Mouse (Mus musculus) left cerebral cortex, adult 8-10 months (tissue): Measurements from ENCODE around the gene Emilin3. TPM values are rescaled to one million over a fixed set of nuclear protein-coding genes. Genes with fewer than 3 reads are reported as not detected.

Experiments used
- DNase-seq, 2 experiments: peaks; one replicate each; pipeline ENCODE4 v3.0.0; 2022; ENCODE audit warnings: low spot score in 2 of 2
- total RNA-seq, 4 experiments: library from RNA; stranded (reverse); gene quantifications; 2 replicates each; pipeline ENCODE4 v1.2.4; 2022

Emilin3 gene
- total RNA-seq, 4 experiments from 2014 or later: 0.19 to 0.51 (median 0.32) TPM

DNA sequence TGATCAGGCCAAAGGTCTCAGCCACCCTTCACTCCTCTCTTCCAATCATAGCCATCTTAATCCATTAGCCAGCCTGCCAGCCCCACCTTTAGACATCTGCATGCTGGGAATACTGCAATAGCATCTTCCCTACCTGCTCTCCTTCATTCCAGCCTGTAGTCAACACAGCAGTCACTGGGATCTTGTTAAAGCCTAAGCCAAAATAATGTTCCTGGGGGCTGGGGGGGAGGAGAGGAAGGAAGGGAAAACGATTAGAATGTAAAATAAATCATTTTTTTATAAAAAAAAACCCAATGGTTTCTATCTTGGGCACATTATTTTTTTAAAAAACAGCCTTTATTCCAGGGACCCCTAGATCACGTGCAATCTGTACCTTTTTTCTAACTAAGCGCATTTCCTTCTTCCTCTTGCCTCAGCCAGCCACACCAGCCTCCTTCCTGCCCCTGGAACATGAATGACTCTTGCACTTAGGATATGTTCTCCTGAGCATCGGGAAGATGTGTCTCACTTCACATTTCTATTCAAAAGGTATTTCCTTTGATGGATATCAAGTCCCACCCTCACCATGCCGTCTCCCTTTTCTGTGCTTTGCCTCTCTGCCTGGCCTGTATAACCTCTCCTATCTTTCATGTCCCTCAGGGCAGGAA lies 37.8 kb downstream of the Emilin3 start:
- no peak for DNase-seq

DNA sequence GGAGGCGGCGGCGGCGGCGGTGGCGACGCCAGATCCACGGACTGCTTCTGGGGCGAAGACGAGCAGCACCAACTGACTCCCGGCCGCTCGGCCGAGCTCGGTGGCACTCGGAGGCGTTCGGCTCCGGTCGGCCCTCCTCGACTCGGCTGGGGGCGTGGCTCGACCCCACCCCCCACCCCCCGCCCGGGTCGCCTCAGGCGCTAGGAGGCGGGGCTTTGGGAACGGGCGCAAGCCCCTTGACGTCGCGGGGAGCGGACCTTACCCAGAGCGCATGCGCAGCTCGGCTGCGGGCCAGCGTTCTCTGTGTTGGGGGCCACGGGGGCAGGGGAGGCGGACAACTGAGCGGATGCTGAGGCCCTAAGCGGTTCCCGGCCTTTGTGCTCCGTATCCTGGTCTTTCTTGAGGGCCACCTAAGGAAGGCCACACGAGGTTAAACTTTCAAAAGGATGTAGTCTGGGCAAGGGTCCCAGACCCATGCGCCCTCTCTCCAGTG lies 39.2 kb downstream of the Emilin3 start, which contains the start of gene Zhx3:
Gene Zhx3, minus strand, starts transcription at position 109 of the 493 bp plus-strand sequence.
- DNase-seq: peak; percentile 78 to 85

DNA sequence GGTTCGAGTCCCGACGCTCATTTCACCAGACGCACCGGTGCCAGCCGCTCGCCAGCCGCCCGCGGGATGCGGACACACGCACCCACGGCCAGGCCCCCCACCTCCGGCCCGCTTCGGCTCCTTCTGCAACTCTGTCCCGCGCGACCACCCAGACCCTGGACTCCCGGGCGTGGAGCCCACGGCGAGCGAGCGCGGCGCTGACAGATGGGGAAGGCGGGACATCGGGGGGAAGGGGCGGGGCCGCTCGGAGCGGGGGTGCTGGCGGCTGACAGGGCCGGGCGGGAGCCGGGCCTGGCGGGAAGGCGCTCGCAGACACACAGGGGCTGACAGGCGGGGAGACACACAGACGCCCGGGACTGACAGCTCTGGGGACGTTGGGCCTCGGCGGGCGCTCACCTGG lies 39.7 kb downstream of the Emilin3 start:
- peak; percentile 40 to 47 for DNase-seq

DNA sequence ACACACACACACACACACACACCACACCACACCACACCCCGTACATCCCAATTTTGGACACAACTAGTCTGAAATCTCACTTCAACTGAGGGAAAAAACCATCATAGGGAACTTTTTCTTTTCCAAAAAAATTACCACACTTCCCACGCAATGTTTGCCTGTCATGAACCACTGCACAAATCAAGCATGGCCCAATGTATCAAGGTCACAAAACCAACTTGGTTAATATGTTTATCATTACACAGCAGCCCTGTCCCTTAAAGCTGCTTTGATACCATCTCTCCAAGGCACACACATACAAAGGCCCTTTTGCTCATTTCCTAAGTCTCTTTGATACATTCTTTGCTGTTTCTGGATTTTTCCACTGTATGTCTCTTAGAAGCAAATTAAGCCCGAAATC lies 40.8 kb downstream of the Emilin3 start:
- DNase-seq: no peak

DNA sequence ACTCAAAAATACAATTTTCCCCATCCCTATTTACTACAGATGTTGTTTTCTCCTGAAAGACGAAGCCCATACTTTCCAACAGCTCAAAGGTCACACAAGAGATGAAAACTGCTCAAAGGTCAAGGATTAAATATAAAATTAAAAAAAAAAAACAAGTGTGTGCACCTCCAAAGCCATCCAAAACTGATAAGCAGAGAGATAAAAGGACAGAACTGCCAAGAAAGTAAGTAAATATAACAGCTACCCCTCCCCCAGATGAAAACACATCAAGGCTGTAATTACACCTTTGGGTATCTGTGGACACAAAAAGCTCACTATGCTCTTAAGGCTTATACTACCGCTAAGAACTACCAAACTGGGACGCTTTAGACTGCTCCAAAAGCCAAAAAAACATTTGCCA lies 42.7 kb downstream of the Emilin3 start:
- no peak for DNase-seq

DNA sequence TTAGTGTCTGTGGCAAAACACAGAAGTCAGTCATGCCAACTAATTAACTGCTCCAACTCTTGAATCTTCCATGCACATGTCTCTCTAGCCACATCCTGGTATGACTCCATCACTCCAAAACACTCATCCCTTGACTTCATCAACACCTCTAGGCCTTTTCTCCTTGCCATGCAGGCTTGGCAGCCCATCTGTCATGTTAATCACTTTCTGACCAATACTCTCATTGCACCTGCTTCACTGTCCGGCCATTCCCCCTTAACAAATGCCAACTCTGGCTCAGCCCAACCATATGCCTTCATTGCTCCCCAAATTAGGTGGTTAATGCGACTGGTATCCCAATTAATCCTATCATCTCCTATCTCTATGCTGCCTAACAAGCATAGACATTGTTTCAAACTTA lies 46.9 kb downstream of the Emilin3 start:
- DNase-seq: no peak

DNA sequence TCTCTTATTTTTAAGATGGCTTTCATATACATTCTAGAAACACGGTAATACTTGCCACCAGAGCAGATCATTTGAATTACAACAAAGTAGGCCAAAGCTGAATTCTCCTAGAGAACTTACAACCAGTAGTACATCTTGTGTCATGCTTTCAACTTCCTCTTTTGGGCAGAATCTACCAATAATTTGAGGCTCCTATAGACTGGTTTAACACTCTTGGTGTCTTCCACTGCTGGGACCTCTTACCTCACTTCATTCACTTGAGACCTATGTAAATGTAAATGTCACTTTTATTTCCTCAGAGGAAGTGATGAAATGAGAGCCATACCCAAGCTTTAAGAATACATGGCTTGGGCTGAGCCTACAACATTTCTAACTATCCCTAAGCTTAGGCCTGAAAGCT lies 48.0 kb downstream of the Emilin3 start:
- no peak for DNase-seq

DNA sequence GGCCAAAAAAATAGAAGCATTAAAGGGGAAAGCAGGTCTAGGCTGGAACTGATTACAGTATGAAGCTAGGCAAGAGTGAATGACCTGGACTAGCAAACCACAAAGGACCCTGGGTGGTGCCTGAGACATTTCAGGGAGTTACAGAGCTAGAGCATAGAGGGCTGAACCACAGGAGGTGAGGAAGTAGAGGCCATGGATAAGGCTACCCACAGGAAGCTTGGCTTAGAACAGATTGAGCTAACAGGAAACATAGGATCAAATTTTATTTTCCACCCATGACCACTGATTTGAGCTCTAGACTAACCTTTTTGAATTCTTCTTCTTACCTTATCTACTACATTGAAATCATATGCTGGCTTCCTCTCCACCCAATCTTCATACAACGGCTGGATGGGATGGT lies 51.8 kb downstream of the Emilin3 start:
- no peak for DNase-seq

Other genes with a start within 250 kb of the Emilin3 start
- gene Plcg1, start 181.0 kb downstream of the Emilin3 start, total RNA-seq: 100 to 1,000 TPM; 103 to 121 (median 114) TPM
- 10 to 100 TPM; 55.1 to 71.0 (median 64.2) TPM for gene Zhx3, start 39.3 kb downstream of the Emilin3 start, total RNA-seq
- 1 to 10 TPM in 2 of 4 experiments, under 1 TPM in 2; 0.76 to 1.2 (median 1.0) TPM for gene Lpin3, start 31.7 kb downstream of the Emilin3 start, total RNA-seq
- 10 to 100 TPM; 62.9 to 77.7 (median 70.2) TPM for gene Chd6, start 196.7 kb upstream of the Emilin3 start, total RNA-seq